Mouse (Mus musculus): ENCODE data around the gene Rbm48. TPM values are rescaled to one million over a fixed set of nuclear protein-coding genes. Genes with fewer than 3 reads are reported as not detected.
A peak's percentile ranks its signal among the peaks of the same experiment; 100 is the strongest.

Gene Rbm48
- polyA plus RNA-seq, 1 experiment from 2014 or later: 15.4 TPM

- 11% methylated on average over 7 of the region's 7 CpGs for WGBS
- H3K27ac ChIP-seq (replicated peaks; ENCODE audit: low read depth, low read length): no peak overlapping the region
- ATAC-seq (ENCODE audit: insufficient number of reproducible peaks, low FRiP score, low TSS enrichment, low read depth): no peak
These were observed 52.0 kb downstream of the Rbm48 start for GRCm38 (mm10) chr5:3544480-3544769.

GRCm38 (mm10) chr5:3543629-3544479 lies 52.5 kb downstream of the Rbm48 start, which contains the start of gene Fam133b:
TSS of gene Fam133b (plus strand) at chr5:3543833.
- Histone ChIP-seq H3K4me2 (ENCODE audit: low read depth, severe bottlenecking) (peak within 1 kb of the TSS; percentile 71), H3K4me1 (ENCODE audit: control insufficient read depth, insufficient read depth, low read length) (peaks cover 5% of the 10 kb centered on the region), H3K27me3 (ENCODE audit: control insufficient read depth, insufficient read depth, low read length) (no peaks in the 10 kb centered on the region), H3K4me3 (ENCODE audit: low read depth, low read length) (peak within 1 kb of the TSS; percentile 79), H3K9me3 (ENCODE audit: control insufficient read depth, low read length) (no peaks in the 10 kb centered on the region), H3K27ac (replicated peaks; ENCODE audit: low read depth, low read length) (peak within 1 kb of the TSS; percentile 85), H3K9ac (ENCODE audit: low read length) (peak within 1 kb of the TSS; percentile 81), H3K36me3 (ENCODE audit: control insufficient read depth, insufficient read depth, low read length) (0 out of 2 replicates have a peak, but pooled peaks cover 2% of the 10 kb centered on the region)
- peak; percentile 94 for ATAC-seq (ENCODE audit: insufficient number of reproducible peaks, low FRiP score, low TSS enrichment, low read depth)
- peak; percentile 98 for DNase-seq (ENCODE audit: low spot score)
- WGBS: under 1% methylated on average over 72 of the region's 80 CpGs

More at GRCm38 (mm10) chr5:3544480-3544769, 52.0 kb downstream of the Rbm48 start:
- no peaks in the 10 kb centered on the region for H3K27me3 ChIP-seq (ENCODE audit: control insufficient read depth, insufficient read depth, low read length)
- peak overlapping the region; percentile 71 for H3K4me2 ChIP-seq (ENCODE audit: low read depth, severe bottlenecking)
- no peak for DNase-seq (ENCODE audit: low spot score)
- H3K36me3 ChIP-seq (ENCODE audit: control insufficient read depth, insufficient read depth, low read length): 0 out of 2 replicates have a peak, but pooled peaks cover 2% of the 10 kb centered on the region
- H3K4me3 ChIP-seq (ENCODE audit: low read depth, low read length): peak overlapping the region; percentile 79
- no peaks in the 10 kb centered on the region for H3K9me3 ChIP-seq (ENCODE audit: control insufficient read depth, low read length)
- peak overlapping the region; percentile 81 for H3K9ac ChIP-seq (ENCODE audit: low read length)
- peaks cover 5% of the 10 kb centered on the region for H3K4me1 ChIP-seq (ENCODE audit: control insufficient read depth, insufficient read depth, low read length)

- Histone ChIP-seq H3K9me3 (ENCODE audit: control insufficient read depth, low read length) (no peaks in the 10 kb centered on the region), H3K36me3 (ENCODE audit: control insufficient read depth, insufficient read depth, low read length) (no peaks in the 10 kb centered on the region), H3K4me2 (ENCODE audit: low read depth, severe bottlenecking) (no peak overlapping the region), H3K4me3 (ENCODE audit: low read depth, low read length) (no peak overlapping the region), H3K4me1 (ENCODE audit: control insufficient read depth, insufficient read depth, low read length) (peaks cover 5% of the 10 kb centered on the region), H3K27ac (replicated peaks; ENCODE audit: low read depth, low read length) (no peak overlapping the region), H3K9ac (ENCODE audit: low read length) (no peak overlapping the region), H3K27me3 (ENCODE audit: control insufficient read depth, insufficient read depth, low read length) (no peaks in the 10 kb centered on the region)
- ATAC-seq (ENCODE audit: insufficient number of reproducible peaks, low FRiP score, low TSS enrichment, low read depth) (no peak), DNase-seq (ENCODE audit: low spot score) (no peak)
- WGBS: 74% methylated on average over 6 of the region's 6 CpGs
These were observed 54.5 kb downstream of the Rbm48 start for GRCm38 (mm10) chr5:3541871-3542270.

- 69% methylated on average over 11 of the region's 11 CpGs for WGBS
- Histone ChIP-seq H3K4me3 (ENCODE audit: low read depth, low read length) (no peak overlapping the region), H3K36me3 (ENCODE audit: control insufficient read depth, insufficient read depth, low read length) (no peaks in the 10 kb centered on the region), H3K9me3 (ENCODE audit: control insufficient read depth, low read length) (no peaks in the 10 kb centered on the region), H3K27ac (replicated peaks; ENCODE audit: low read depth, low read length) (no peak overlapping the region), H3K4me1 (ENCODE audit: control insufficient read depth, insufficient read depth, low read length) (no peaks in the 10 kb centered on the region), H3K9ac (ENCODE audit: low read length) (no peak overlapping the region), H3K27me3 (ENCODE audit: control insufficient read depth, insufficient read depth, low read length) (no peaks in the 10 kb centered on the region), H3K4me2 (ENCODE audit: low read depth, severe bottlenecking) (no peak overlapping the region)
- ATAC-seq (ENCODE audit: insufficient number of reproducible peaks, low FRiP score, low TSS enrichment, low read depth) (no peak), DNase-seq (ENCODE audit: low spot score) (no peak)
These were observed 57.6 kb downstream of the Rbm48 start for GRCm38 (mm10) chr5:3538505-3539472.

GRCm38 (mm10) chr5:3536592-3537212 lies 59.7 kb downstream of the Rbm48 start:
- Histone ChIP-seq H3K36me3 (ENCODE audit: control insufficient read depth, insufficient read depth, low read length) (no peaks in the 10 kb centered on the region; the same call in 1 of the 2 replicates), H3K4me2 (ENCODE audit: low read depth, severe bottlenecking) (no peak overlapping the region), H3K4me1 (ENCODE audit: control insufficient read depth, insufficient read depth, low read length) (no peaks in the 10 kb centered on the region), H3K27ac (replicated peaks; ENCODE audit: low read depth, low read length) (no peak overlapping the region), H3K4me3 (ENCODE audit: low read depth, low read length) (no peak overlapping the region), H3K27me3 (ENCODE audit: control insufficient read depth, insufficient read depth, low read length) (no peaks in the 10 kb centered on the region), H3K9ac (ENCODE audit: low read length) (no peak overlapping the region), H3K9me3 (ENCODE audit: control insufficient read depth, low read length) (no peaks in the 10 kb centered on the region)
- ATAC-seq (ENCODE audit: insufficient number of reproducible peaks, low FRiP score, low TSS enrichment, low read depth) (no peak), DNase-seq (ENCODE audit: low spot score) (no peak)
- WGBS: 73% methylated on average over 3 of the region's 3 CpGs

Other genes starting within 250 kb of the Rbm48 start
- 41.1 and 45.2 TPM in 2 replicates for gene Fam133b, start 52.8 kb downstream of the Rbm48 start, polyA plus RNA-seq (2014; fragmentation: Nextera tagmentation; extraction: Ambion mirVana)
- gene 1700109H08Rik, start 25.0 kb downstream of the Rbm48 start, polyA plus RNA-seq (2014; fragmentation: Nextera tagmentation; extraction: Ambion mirVana): 3.2 and 4.1 TPM in 2 replicates
- gene Pex1, start 519 bp downstream of the Rbm48 start, polyA plus RNA-seq (2014; fragmentation: Nextera tagmentation; extraction: Ambion mirVana): 13.1 and 17.4 TPM in 2 replicates
- gene Tmbim7, start 54.6 kb upstream of the Rbm48 start, polyA plus RNA-seq (2014; fragmentation: Nextera tagmentation; extraction: Ambion mirVana): not detected in 2 replicates
- gene Gatad1, start 60.6 kb upstream of the Rbm48 start, polyA plus RNA-seq (2014; fragmentation: Nextera tagmentation; extraction: Ambion mirVana): 70.7 and 71.3 TPM in 2 replicates
- gene Ankib1, start 206.3 kb upstream of the Rbm48 start, polyA plus RNA-seq (2014; fragmentation: Nextera tagmentation; extraction: Ambion mirVana): 10.8 and 12.4 TPM in 2 replicates
- gene Krit1, start 206.6 kb upstream of the Rbm48 start, polyA plus RNA-seq (2014; fragmentation: Nextera tagmentation; extraction: Ambion mirVana): 52.0 and 55.1 TPM in 2 replicates
- gene Lrrd1, start 248.6 kb upstream of the Rbm48 start, polyA plus RNA-seq (2014; fragmentation: Nextera tagmentation; extraction: Ambion mirVana): 0.05 TPM in 1 of 2 replicates, not detected in the other